ENCODE assay signal across 38 mouse cellular contexts in genomic region chr6:54018861-54019260, GRCm38 (mm10). TPM values are rescaled to one million over a fixed set of nuclear protein-coding genes. Genes with fewer than 3 reads are reported as not detected.
DNase-seq lines count a peak whose midpoint lies in the region; ATAC-seq and TF ChIP-seq lines count a peak whose summit lies in the region.
"Had no signal": no experiment of that assay in that cellular context is flagged by ENCODE, and none has a peak within 500 bp of the region (broad histone marks: within the 10 kb centered on the region; RNA-seq: fewer than 3 reads in every experiment).

No protein-coding gene starts in this region.

- H3K27me3 ChIP-seq in hindbrain, embryonic 10.5 days (ENCODE audit: insufficient read depth, poor library complexity, severe bottlenecking), result peaks cover 2% of the 10 kb centered on the region; the same call in 1 of the 2 replicates
- no peaks in the 10 kb centered on the region; the same call in 1 of the 2 replicates for H3K27me3 ChIP-seq in hindbrain, embryonic 16.5 days (replicated peaks; ENCODE audit: control insufficient read depth, insufficient read depth, low read length)
- H3K27me3 ChIP-seq: hindbrain, embryonic 12.5 days; limb, embryonic 12.5 days; neural tube, embryonic 12.5 days; stomach, embryonic 15.5 days had no signal

- H3K4me3 ChIP-seq in hindbrain, embryonic 10.5 days, result no peak overlapping the region
- no peak overlapping the region for H3K4me3 ChIP-seq in hindbrain, embryonic 16.5 days (ENCODE audit: low read length)
- no peak overlapping the region for H3K4me3 ChIP-seq in lung, adult 2 months (replicated peaks; ENCODE audit: extremely low read depth, low read depth, low read length)
- H3K4me3 ChIP-seq: erythroblast, embryonic 14.5 days; hindbrain, embryonic 12.5 days; left cerebral cortex, adult 2 months; limb, embryonic 12.5 days; liver, embryonic 15.5 days; midbrain, embryonic 12.5 days; myocyte; neural tube, embryonic 12.5 days; stomach, embryonic 15.5 days had no signal

- no peak for DNase-seq in hindbrain, embryonic 10.5 days (ENCODE audit: low spot score)
- DNase-seq in lung, adult 18-20 months, result peak; percentile 59 to 70
- peak; percentile 36 for DNase-seq in lung, adult 2 months
- peak; percentile 87 for DNase-seq in lung, postnatal 10 days
- DNase-seq in cerebellum, adult 9-10 months, result no peak
- no peak for DNase-seq in ovary, postnatal 10 days (ENCODE audit: low spot score)
- no peak for DNase-seq in adrenal gland, postnatal 25 days
- DNase-seq: adrenal gland, postnatal 36 days; B cell, adult 2 months; cerebellum, adult 18-20 months; cerebellum, postnatal 14 days; retina, postnatal 1 day; right cerebral cortex, postnatal 25 days; thymus, adult 2 months; thymus, postnatal 36 days had no signal

- no peak for TF ChIP-seq CTCF in lung, adult 2 months (IDR thresholded peaks at IDR 0.05; ENCODE audit: insufficient read depth, low read length)

- no peaks in the 10 kb centered on the region for H3K36me3 ChIP-seq in hindbrain, embryonic 10.5 days
- H3K36me3 ChIP-seq in hindbrain, embryonic 16.5 days (ENCODE audit: control insufficient read depth, insufficient read depth, low read length), result no peaks in the 10 kb centered on the region
- H3K36me3 ChIP-seq: hindbrain, embryonic 12.5 days; limb, embryonic 12.5 days; liver, embryonic 15.5 days; midbrain, embryonic 12.5 days; neural tube, embryonic 12.5 days; stomach, embryonic 15.5 days had no signal

- TF ChIP-seq POLR2A in lung, adult 2 months (IDR thresholded peaks at IDR 0.05; ENCODE audit: borderline replicate concordance, extremely low read depth, low read depth, low read length), result no peak

- peak overlapping the region; percentile 29; the same call in 1 of the 2 replicates for H3K27ac ChIP-seq in hindbrain, embryonic 10.5 days
- no peak overlapping the region for H3K27ac ChIP-seq in hindbrain, embryonic 16.5 days (ENCODE audit: low read depth, low read length)
- H3K27ac ChIP-seq: hindbrain, embryonic 12.5 days; left cerebral cortex, adult 2 months; limb, embryonic 12.5 days; liver, embryonic 15.5 days; midbrain, embryonic 12.5 days; neural tube, embryonic 12.5 days; stomach, embryonic 15.5 days had no signal

- no peak overlapping the region for H3K9ac ChIP-seq in hindbrain, embryonic 16.5 days (ENCODE audit: low read depth, low read length)
- H3K9ac ChIP-seq: hindbrain, embryonic 12.5 days; limb, embryonic 12.5 days; liver, embryonic 15.5 days; midbrain, embryonic 12.5 days; neural tube, embryonic 12.5 days; stomach, embryonic 15.5 days had no signal

- no peaks in the 10 kb centered on the region for H3K9me3 ChIP-seq in hindbrain, embryonic 10.5 days
- H3K9me3 ChIP-seq in hindbrain, embryonic 16.5 days (ENCODE audit: control insufficient read depth, low read length), result no peaks in the 10 kb centered on the region
- H3K9me3 ChIP-seq: hindbrain, embryonic 12.5 days; limb, embryonic 12.5 days; liver, embryonic 15.5 days; midbrain, embryonic 12.5 days; neural tube, embryonic 12.5 days; stomach, embryonic 15.5 days had no signal

- H3K4me2 ChIP-seq in hindbrain, embryonic 16.5 days (ENCODE audit: low read length), result no peak overlapping the region
- H3K4me2 ChIP-seq: heart, embryonic 11.5 days; hindbrain, embryonic 12.5 days; limb, embryonic 12.5 days; liver, embryonic 15.5 days; midbrain, embryonic 12.5 days; neural tube, embryonic 12.5 days; stomach, embryonic 15.5 days had no signal

- 82% methylated on average over 5 of the region's 5 CpGs for WGBS in hindbrain, embryonic 10.5 days
- 86% methylated on average over 5 of the region's 5 CpGs for WGBS in hindbrain, embryonic 16.5 days
- 57% methylated on average over 5 of the region's 5 CpGs for WGBS in lung, adult 2 months

- no peak for ATAC-seq in hindbrain, embryonic 16.5 days
- ATAC-seq: forebrain, embryonic 16.5 days; intestine, embryonic 16.5 days had no signal

- H3K4me1 ChIP-seq in hindbrain, embryonic 10.5 days (replicated peaks), result peaks cover 13% of the 10 kb centered on the region; the same call in 1 of the 2 replicates
- H3K4me1 ChIP-seq in hindbrain, embryonic 16.5 days (ENCODE audit: control insufficient read depth, insufficient read depth, low read depth, low read length), result no peaks in the 10 kb centered on the region
- peaks cover 4% of the 10 kb centered on the region; the same call in 1 of the 2 replicates for H3K4me1 ChIP-seq in lung, adult 2 months (ENCODE audit: control insufficient read depth, insufficient read depth, low read length)
- H3K4me1 ChIP-seq: hindbrain, embryonic 12.5 days; limb, embryonic 12.5 days; midbrain, embryonic 12.5 days; neural tube, embryonic 12.5 days; stomach, embryonic 15.5 days had no signal

RNA-seq across cellular contexts. Expression of gene Chn2, which starts 20.5 kb away (rescaled TPM):
- polyA plus RNA-seq in hindbrain, embryonic 10.5 days (2016; fragmentation: Nextera tagmentation; extraction: Ambion mirVana), result 13.4 and 13.5 TPM in 2 replicates
- 24.4 and 26.3 TPM in 2 replicates for polyA plus RNA-seq in hindbrain, embryonic 16.5 days (2015; fragmentation: Nextera tagmentation; extraction: Ambion mirVana)
- 8.5 and 12.5 TPM in 2 replicates for polyA plus RNA-seq in lung, adult 2 months (2012; rRNA removed)
- total RNA-seq in adrenal gland, postnatal 25 days (2021), result 4.8 and 10.4 TPM in 2 replicates
- polyA plus RNA-seq: erythroblast, embryonic 14.5 days had no signal

RNA-seq across cellular contexts. Expression of gene Cpvl, which starts 40.4 kb away (rescaled TPM):
- 0.24 TPM in 1 of 2 replicates, not detected in the other for polyA plus RNA-seq in hindbrain, embryonic 10.5 days (2016; fragmentation: Nextera tagmentation; extraction: Ambion mirVana)
- 0.24 TPM in 1 of 2 replicates, not detected in the other for polyA plus RNA-seq in hindbrain, embryonic 16.5 days (2015; fragmentation: Nextera tagmentation; extraction: Ambion mirVana)
- polyA plus RNA-seq in lung, adult 2 months (2012; rRNA removed), result not detected in 2 replicates
- not detected in 2 replicates for total RNA-seq in adrenal gland, postnatal 25 days (2021)
- total RNA-seq: adrenal gland, adult 18-20 months; adrenal gland, postnatal 36 days; gastrocnemius, adult 8-10 months; left cerebral cortex, adult 2 months; left cerebral cortex, postnatal 25 days; liver, adult 2 months; megakaryocyte progenitor cell, adult 5-6 weeks; midbrain, postnatal 0 days had no signal
- polyA plus RNA-seq: brain, embryonic 14.5 days; cortical plate, adult 2 months; embryonic facial prominence, embryonic 14.5 days; erythroblast, embryonic 14.5 days; forebrain, embryonic 16.5 days; heart, embryonic 11.5 days; heart, embryonic 16.5 days; hindbrain, embryonic 12.5 days; liver, adult 2 months; liver, embryonic 15.5 days; midbrain, embryonic 12.5 days; myocyte; neural tube, embryonic 12.5 days; thymus, adult 2 months had no signal

Comparison
In these comparisons a context has a peak if more than half of its experiments do, and no peak if none do; other contexts are left out.
1. DNase-seq: peak in lung, adult 18-20 months (2 of 2), lung, adult 2 months (single experiment) and lung, postnatal 10 days (single experiment); none in hindbrain, embryonic 10.5 days (single experiment), cerebellum, adult 9-10 months (single experiment), ovary, postnatal 10 days (single experiment) and adrenal gland, postnatal 25 days (single experiment).